Mouse (Mus musculus) myocyte (in vitro differentiated cells): ENCODE data around the gene Prdm5. TPM values are rescaled to one million over a fixed set of nuclear protein-coding genes. Genes with fewer than 3 reads are reported as not detected.

Source experiments
- H3K27me3 ChIP-seq: one replicate; pipeline ENCODE4 v1.6.1; 2011; ENCODE audit not compliant: control insufficient read depth, insufficient read depth, insufficient read length
- H3K36me3 ChIP-seq: one replicate; pipeline ENCODE4 v1.6.1; 2011; ENCODE audit not compliant: control insufficient read depth, insufficient read depth
- H3K4me2 ChIP-seq: one replicate; pipeline ENCODE4 v1.6.1; 2011; ENCODE audit warnings: low read depth, control low read depth
- H3K4me3 ChIP-seq: one replicate; pipeline ENCODE4 v1.5.1; 2011; ENCODE audit warnings: mild to moderate bottlenecking, control low read depth, moderate library complexity
- H3K79me2 ChIP-seq: one replicate; pipeline ENCODE4 v1.6.1; 2011; ENCODE audit not compliant: control insufficient read depth, insufficient read depth
- H3ac ChIP-seq: one replicate; pipeline ENCODE4 v1.6.1; 2011; ENCODE audit not compliant: control insufficient read depth, insufficient read length
- CEBPB ChIP-seq: IDR thresholded peaks from 2 replicates; pipeline ENCODE4 v1.6.1; 2011; ENCODE audit warnings: mild to moderate bottlenecking, moderate library complexity; ENCODE audit not compliant: poor library complexity, insufficient read depth, severe bottlenecking
- E2F4 ChIP-seq: IDR thresholded peaks from one replicate; pipeline ENCODE4 v1.6.1; 2011; ENCODE audit warnings: mild to moderate bottlenecking, control low read depth, moderate library complexity; ENCODE audit not compliant: insufficient read depth
- MAX ChIP-seq: IDR thresholded peaks from one replicate; pipeline ENCODE4 v1.6.1; 2011; ENCODE audit warnings: low read depth, mild to moderate bottlenecking, control low read depth
- MYOD1 ChIP-seq, 3 experiments: IDR thresholded peaks; one replicate each; pipeline ENCODE4 v1.6.1; 2011; ENCODE audit warnings: control low read depth in 2 of 3, low read depth in 2 of 3, mild to moderate bottlenecking in 2 of 3, moderate library complexity in 1 of 3; ENCODE audit not compliant: insufficient read length in 2 of 3, control insufficient read depth in 1 of 3
- MYOG ChIP-seq, 3 experiments: IDR thresholded peaks; one replicate each; pipeline ENCODE4 v1.6.1; 2011; ENCODE audit warnings: control low read depth in 2 of 3, low read depth in 2 of 3, mild to moderate bottlenecking in 2 of 3; ENCODE audit not compliant: insufficient read length in 2 of 3, control insufficient read depth in 1 of 3, insufficient read depth in 1 of 3
- POLR2A ChIP-seq: IDR thresholded peaks from one replicate; pipeline ENCODE4 v1.6.1; 2011; ENCODE audit warnings: low read depth, mild to moderate bottlenecking, control low read depth, moderate library complexity; ENCODE audit not compliant: insufficient read length
- POLR2AphosphoS2 ChIP-seq: IDR thresholded peaks from one replicate; pipeline ENCODE4 v1.6.1; 2011; ENCODE audit warnings: low read depth, control low read depth; ENCODE audit not compliant: insufficient read length
- REST ChIP-seq: IDR thresholded peaks from one replicate; pipeline ENCODE4 v1.6.1; 2011; ENCODE audit warnings: mild to moderate bottlenecking, control low read depth, moderate library complexity; ENCODE audit not compliant: insufficient read depth, insufficient read length
- SRF ChIP-seq: IDR thresholded peaks from one replicate; pipeline ENCODE4 v1.6.1; 2011; ENCODE audit warnings: low read depth; ENCODE audit not compliant: control insufficient read depth, insufficient read length
- TCF12 ChIP-seq: IDR thresholded peaks from one replicate; pipeline ENCODE4 v1.6.1; 2011; ENCODE audit warnings: mild to moderate bottlenecking, control low read depth; ENCODE audit not compliant: poor library complexity, insufficient read depth, severe bottlenecking
- TCF3 ChIP-seq: IDR thresholded peaks from one replicate; pipeline ENCODE4 v1.6.1; 2011; ENCODE audit warnings: low read depth, control low read depth; ENCODE audit not compliant: insufficient read length
- USF1 ChIP-seq: IDR thresholded peaks from one replicate; pipeline ENCODE4 v1.6.1; 2011; ENCODE audit warnings: low read depth, mild to moderate bottlenecking, control low read depth, moderate library complexity
- polyA plus RNA-seq: library from polyadenylated mRNA; unstranded; fragments of >200 nt; fragmentation: generic; extraction: Trizol; gene quantifications from one replicate; pipeline ENCODE4 v1.2.1, GENCODE M21; 2012; ENCODE audit warnings: missing spikeins

Prdm5 gene
- polyA plus RNA-seq, 1 experiment, result 11.5 TPM

DNA sequence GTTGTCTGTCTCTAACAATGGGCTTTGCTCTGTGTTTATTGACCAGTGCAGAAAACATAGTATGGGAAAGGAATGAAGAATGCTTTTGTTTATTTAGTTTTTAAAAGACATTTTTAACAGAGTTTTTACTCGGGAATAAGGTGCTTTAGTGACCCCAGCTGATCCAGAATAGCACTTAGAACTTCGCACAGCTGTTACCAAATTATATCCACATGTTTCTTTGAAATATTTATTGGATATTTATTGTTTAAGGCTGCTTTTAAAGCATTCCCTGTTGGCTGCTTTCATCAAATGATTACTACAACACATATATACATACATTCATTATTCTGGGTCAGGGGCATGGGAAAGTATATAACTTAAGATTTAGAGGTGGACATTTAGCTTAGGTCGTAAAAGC is 32.9 kb downstream of the Prdm5 start:
- H3K36me3 ChIP-seq, result no peaks in the 10 kb centered on the region
- peaks cover 20% of the 10 kb centered on the region for H3K79me2 ChIP-seq
- H3K4me2 ChIP-seq, result no peak overlapping the region
- H3K4me3 ChIP-seq, result no peak overlapping the region
- TF ChIP-seq MAX (no peak), E2F4 (no peak), POLR2A (no peak), REST (no peak), MYOG (IDR thresholded peaks at IDR 0.05; ENCODE audit: control insufficient read depth in 1 of 3, insufficient read depth in 1 of 3, insufficient read length in 2 of 3, low read depth in 2 of 3) (no peak), POLR2AphosphoS2 (no peak), MYOD1 (IDR thresholded peaks at IDR 0.05; ENCODE audit: control insufficient read depth in 1 of 3, insufficient read length in 2 of 3, low read depth in 2 of 3) (no peak), USF1 (no peak), CEBPB (no peak), SRF (no peak), TCF12 (no peak), TCF3 (no peak)
- no peaks in the 10 kb centered on the region for H3K27me3 ChIP-seq
- no peak overlapping the region for H3ac ChIP-seq

DNA sequence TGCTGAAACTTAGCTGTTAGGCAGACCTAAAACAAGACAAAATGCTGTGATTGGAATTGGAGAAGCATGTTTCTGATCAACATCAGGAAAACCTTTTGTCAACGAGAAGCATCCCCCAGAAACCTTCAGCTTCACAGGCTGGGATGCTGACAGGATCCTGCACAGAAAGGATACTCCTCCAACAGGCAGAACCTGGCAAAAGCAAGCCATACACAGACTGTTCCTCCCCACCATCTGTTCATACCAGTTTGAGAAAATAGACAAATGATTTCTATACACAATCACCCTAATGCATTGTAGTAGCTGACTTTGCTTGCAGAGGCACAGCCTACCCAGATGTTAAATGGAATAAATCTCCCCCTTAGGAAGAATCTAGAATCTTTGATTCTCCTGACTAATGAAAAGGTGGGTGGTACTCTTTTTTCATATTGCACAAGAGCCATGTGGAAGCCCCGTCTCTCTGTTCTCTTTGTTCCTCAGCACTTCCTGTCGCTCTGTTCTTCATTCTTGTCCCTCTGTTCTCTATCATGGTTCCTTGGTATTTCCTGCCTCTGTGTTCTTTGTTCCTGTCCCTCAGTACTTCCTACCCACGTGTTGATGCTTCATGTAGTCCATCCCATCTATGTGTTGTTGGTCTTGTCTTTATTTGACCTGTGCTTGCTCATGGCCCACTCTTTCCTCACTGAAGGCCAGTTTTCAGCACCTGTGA is 39.4 kb downstream of the Prdm5 start:
- Histone ChIP-seq H3K36me3 (no peaks in the 10 kb centered on the region), H3K4me3 (no peak overlapping the region), H3K79me2 (peaks cover 35% of the 10 kb centered on the region), H3K27me3 (no peaks in the 10 kb centered on the region), H3ac (no peak overlapping the region), H3K4me2 (no peak overlapping the region)
- TF ChIP-seq MYOD1 (IDR thresholded peaks at IDR 0.05; ENCODE audit: control insufficient read depth in 1 of 3, insufficient read length in 2 of 3, low read depth in 2 of 3) (no peak), POLR2AphosphoS2 (no peak), SRF (no peak), POLR2A (no peak)

- no peak for TF ChIP-seq MAX
- no peak for TF ChIP-seq POLR2AphosphoS2
- no peak for TF ChIP-seq CEBPB
- TF ChIP-seq USF1, result no peak
- TF ChIP-seq REST, result no peak
- TF ChIP-seq SRF, result no peak
- no peak for TF ChIP-seq MYOG (IDR thresholded peaks at IDR 0.05; ENCODE audit: control insufficient read depth in 1 of 3, insufficient read depth in 1 of 3, insufficient read length in 2 of 3, low read depth in 2 of 3)
- no peak for TF ChIP-seq E2F4
- TF ChIP-seq MYOD1 (IDR thresholded peaks at IDR 0.05; ENCODE audit: control insufficient read depth in 1 of 3, insufficient read length in 2 of 3, low read depth in 2 of 3), result no peak
- no peak for TF ChIP-seq TCF12
- TF ChIP-seq TCF3, result no peak
- Histone ChIP-seq H3K4me3 (no peak overlapping the region), H3K4me2 (no peak overlapping the region)
These were observed 49.9 kb downstream of the Prdm5 start for GRCm38 (mm10) chr6:65828656-65829055.

GRCm38 (mm10) chr6:65831443-65831842 is 52.7 kb downstream of the Prdm5 start:
- no peak overlapping the region for H3K4me3 ChIP-seq
- H3K27me3 ChIP-seq, result no peaks in the 10 kb centered on the region
- no peak overlapping the region for H3ac ChIP-seq
- TF ChIP-seq CEBPB (no peak), MYOG (IDR thresholded peaks at IDR 0.05; ENCODE audit: control insufficient read depth in 1 of 3, insufficient read depth in 1 of 3, insufficient read length in 2 of 3, low read depth in 2 of 3) (no peak), REST (no peak), E2F4 (no peak), POLR2A (no peak), SRF (no peak), TCF3 (no peak), TCF12 (no peak), MAX (no peak), MYOD1 (IDR thresholded peaks at IDR 0.05; ENCODE audit: control insufficient read depth in 1 of 3, insufficient read length in 2 of 3, low read depth in 2 of 3) (no peak), POLR2AphosphoS2 (no peak), USF1 (no peak)
- H3K79me2 ChIP-seq, result no peaks in the 10 kb centered on the region
- H3K4me2 ChIP-seq, result no peak overlapping the region
- H3K36me3 ChIP-seq, result peaks cover 31% of the 10 kb centered on the region

More at GRCm38 (mm10) chr6:65828656-65829055, 49.9 kb downstream of the Prdm5 start:
- Histone ChIP-seq H3ac (no peak overlapping the region), H3K36me3 (peaks cover 18% of the 10 kb centered on the region), H3K79me2 (no peaks in the 10 kb centered on the region), H3K27me3 (no peaks in the 10 kb centered on the region)
